Mouse (Mus musculus) hindbrain, postnatal 0 days (tissue): Measurements from ENCODE around the gene Wnk2. TPM values are rescaled to one million over a fixed set of nuclear protein-coding genes. Genes with fewer than 3 reads are reported as not detected.
A peak's percentile ranks its signal among the peaks of the same experiment; 100 is the strongest.

Experiments used
- ATAC-seq: fragments of 200-750 bp; cut with Nextera tagmentation; 2 replicates; pipeline ENCODE4 v1.8.0; 2017; ENCODE audit warnings: mild to moderate bottlenecking, moderate TSS enrichment, moderate library complexity
- DNase-seq: peaks from one replicate; pipeline ENCODE4 v3.0.0-alpha.2; 2015; ENCODE audit warnings: low spot score
- H3K27ac ChIP-seq: fragments of 300-500 bp; sonication (generic); 2 replicates; pipeline ENCODE4 v1.5.1; 2014; ENCODE audit warnings: mild to moderate bottlenecking
- H3K27me3 ChIP-seq: fragments of 300-500 bp; sonication (generic); 2 replicates; pipeline ENCODE4 v1.6.1; 2014; ENCODE audit warnings: low read length, mixed read lengths; ENCODE audit not compliant: insufficient read depth
- H3K36me3 ChIP-seq: fragments of 300-500 bp; sonication (generic); 2 replicates; pipeline ENCODE4 v1.6.1; 2014; ENCODE audit warnings: low read length, mixed read lengths; ENCODE audit not compliant: insufficient read depth
- H3K4me1 ChIP-seq: fragments of 300-500 bp; sonication (generic); 2 replicates; pipeline ENCODE4 v1.6.1; 2014; ENCODE audit warnings: antibody characterized with exemption, low read length, mixed read lengths; ENCODE audit not compliant: insufficient read depth
- H3K4me2 ChIP-seq: fragments of 300-500 bp; sonication (generic); 2 replicates; pipeline ENCODE4 v1.6.1; 2014; ENCODE audit warnings: low read depth, mild to moderate bottlenecking, low read length, moderate library complexity, mixed read lengths
- H3K4me3 ChIP-seq: fragments of 300-500 bp; sonication (generic); 2 replicates; pipeline ENCODE4 v1.5.1; 2014; ENCODE audit warnings: low read length
- H3K9ac ChIP-seq: fragments of 300-500 bp; sonication (generic); replicated peaks from 2 replicates; pipeline ENCODE4 v1.6.1; 2014; ENCODE audit warnings: mild to moderate bottlenecking, low read length, moderate library complexity, mixed read lengths
- H3K9me3 ChIP-seq: fragments of 300-500 bp; sonication (generic); 2 replicates; pipeline ENCODE4 v1.6.1; 2016; ENCODE audit warnings: low read length, mixed read lengths
- CTCF ChIP-seq: IDR thresholded peaks from 2 replicates; pipeline ENCODE4 v1.5.1; 2016; ENCODE audit warnings: antibody characterized with exemption, control low read depth, low read depth
- WGBS: fragments of 180-500 bp; shearing (Covaris S2); extraction: QIAGEN DNeasy Blood & Tissue Kit; methylation state at CpG from one replicate; pipeline ENCODE4 v1.1.7; 2014; 5-methylcytosine and 5-hydroxymethylcytosine counted together
- polyA plus RNA-seq: library from polyadenylated mRNA; unstranded; fragments of >200 nt; fragmentation: Nextera tagmentation; extraction: Ambion mirVana; gene quantifications from 2 replicates; pipeline ENCODE4 v1.2.1, GENCODE M21; 2015
- total RNA-seq: library from RNA; depleted of rRNA; stranded (reverse); fragments of >200 nt; gene quantifications from 2 replicates; pipeline ENCODE4 v1.2.3, GENCODE M21; 2014; rRNA removed

Wnk2 gene
- total and polyA plus RNA-seq, 2 experiments from 2014 or later: 15.1 to 63.8 TPM

DNA sequence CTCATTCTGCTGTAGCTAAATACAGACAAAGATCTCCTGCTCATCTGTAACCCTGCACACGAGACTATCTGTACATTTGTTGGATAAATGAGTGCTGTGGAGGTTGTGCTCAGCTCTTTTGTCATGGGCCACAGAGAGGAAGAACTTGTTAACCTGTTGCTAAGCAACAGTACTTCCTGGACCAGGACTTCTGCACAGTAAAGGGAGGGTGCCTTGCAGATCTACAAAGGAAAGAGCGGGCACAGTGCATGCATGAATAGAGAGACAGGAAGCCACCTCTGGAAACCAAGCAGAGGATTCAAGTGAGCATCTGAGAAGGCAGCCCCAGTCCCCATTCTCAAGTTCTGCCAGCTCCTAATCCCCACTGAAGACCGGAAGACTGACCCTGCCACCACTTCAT, 152.9 kb downstream of the Wnk2 start:
- H3K27ac ChIP-seq: no peak overlapping the region
- no peak for TF ChIP-seq CTCF
- H3K36me3 ChIP-seq: no peaks in the 10 kb centered on the region
- H3K4me1 ChIP-seq: no peaks in the 10 kb centered on the region
- peak; percentile 82 for ATAC-seq
- H3K9ac ChIP-seq: no peak overlapping the region
- H3K4me3 ChIP-seq: no peak overlapping the region
- H3K27me3 ChIP-seq: no peaks in the 10 kb centered on the region
- no peak overlapping the region for H3K4me2 ChIP-seq
- H3K9me3 ChIP-seq: no peaks in the 10 kb centered on the region
- 7% methylated on average over 3 of the region's 3 CpGs for WGBS
- peak; percentile 49 for DNase-seq

DNA sequence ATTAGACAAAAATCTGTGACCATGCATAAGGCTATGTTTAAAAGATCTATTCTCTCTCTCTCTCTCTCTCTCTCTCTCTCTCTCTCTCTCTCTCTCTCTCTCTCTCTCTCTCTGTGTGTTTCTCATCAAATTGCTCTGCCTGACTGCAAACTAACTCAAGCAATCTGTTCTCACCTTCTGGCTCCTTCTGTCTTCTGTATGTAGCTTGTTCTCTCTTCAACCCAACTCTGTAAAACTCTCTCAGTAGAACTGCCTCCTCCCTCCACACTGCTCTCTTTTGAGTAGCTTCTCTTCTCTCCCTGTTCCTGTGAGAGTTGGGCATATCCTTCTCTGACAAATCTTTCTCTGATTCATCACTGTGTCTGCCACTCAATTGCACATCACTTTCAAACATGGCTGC, 154.9 kb downstream of the Wnk2 start:
- DNase-seq (no peak), ATAC-seq (no peak)
- Histone ChIP-seq H3K9ac (no peak overlapping the region), H3K4me1 (no peaks in the 10 kb centered on the region), H3K4me3 (no peak overlapping the region), H3K9me3 (no peaks in the 10 kb centered on the region), H3K27ac (no peak overlapping the region), H3K36me3 (no peaks in the 10 kb centered on the region), H3K4me2 (no peak overlapping the region), H3K27me3 (no peaks in the 10 kb centered on the region)
- no peak for TF ChIP-seq CTCF

DNA sequence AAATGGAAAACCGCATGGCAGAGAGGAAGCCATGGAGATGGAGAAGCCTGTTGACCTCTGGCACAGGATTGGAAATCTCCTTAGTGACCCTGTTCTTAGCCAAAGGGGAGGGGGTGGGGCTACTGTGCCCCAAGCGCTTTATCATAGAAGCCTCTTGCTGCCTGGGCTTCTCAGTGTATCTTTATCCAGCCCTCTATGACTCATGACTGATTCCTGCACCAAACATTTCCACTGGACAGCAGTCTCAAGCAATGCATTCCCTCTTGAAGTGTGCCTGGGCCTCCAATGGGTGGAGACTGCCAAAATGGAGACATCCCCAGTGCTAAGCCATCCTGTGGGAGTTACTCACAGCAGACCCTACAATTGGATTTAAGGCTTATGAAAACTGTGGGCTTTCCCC, 157.7 kb downstream of the Wnk2 start:
- 90% methylated on average over 2 of the region's 2 CpGs for WGBS
- H3K27ac ChIP-seq: no peak overlapping the region
- no peak for DNase-seq
- H3K4me3 ChIP-seq: no peak overlapping the region
- H3K4me2 ChIP-seq: no peak overlapping the region
- no peak overlapping the region for H3K9ac ChIP-seq
- TF ChIP-seq CTCF: no peak
- no peaks in the 10 kb centered on the region for H3K4me1 ChIP-seq
- H3K27me3 ChIP-seq: no peaks in the 10 kb centered on the region
- ATAC-seq: no peak
- no peaks in the 10 kb centered on the region for H3K9me3 ChIP-seq
- no peaks in the 10 kb centered on the region for H3K36me3 ChIP-seq

Other genes with a start within 250 kb of the Wnk2 start
- gene Fam120a, start 180.0 kb downstream of the Wnk2 start, total RNA-seq: 68.3 and 76.3 TPM in 2 replicates
- gene Fam120a, start 180.0 kb downstream of the Wnk2 start, polyA plus RNA-seq: 10.3 and 11.1 TPM in 2 replicates
- 44.1 and 54.4 TPM in 2 replicates for gene Ninj1, start 39.5 kb upstream of the Wnk2 start, total RNA-seq
- 50.0 and 50.7 TPM in 2 replicates for gene Ninj1, start 39.5 kb upstream of the Wnk2 start, polyA plus RNA-seq
- gene Card19, start 68.0 kb upstream of the Wnk2 start, total RNA-seq: 18.4 and 34.8 TPM in 2 replicates
- 49.6 and 50.8 TPM in 2 replicates for gene Card19, start 68.0 kb upstream of the Wnk2 start, polyA plus RNA-seq
- 2.0 TPM in 1 of 2 replicates, not detected in the other for gene Susd3, start 100.7 kb upstream of the Wnk2 start, total RNA-seq
- gene Susd3, start 100.7 kb upstream of the Wnk2 start, polyA plus RNA-seq: 0.93 and 1.2 TPM in 2 replicates
- gene Fgd3, start 172.3 kb upstream of the Wnk2 start, total RNA-seq: 6.3 and 8.4 TPM in 2 replicates
- 1.6 TPM in 2 replicates for gene Fgd3, start 172.3 kb upstream of the Wnk2 start, polyA plus RNA-seq
- gene Bicd2, start 193.6 kb upstream of the Wnk2 start, total RNA-seq: 48.2 and 51.2 TPM in 2 replicates
- gene Bicd2, start 193.6 kb upstream of the Wnk2 start, polyA plus RNA-seq: 23.3 and 25.1 TPM in 2 replicates